Mouse (Mus musculus): ENCODE measurements around the gene Tmcc3. TPM values are rescaled to one million over a fixed set of nuclear protein-coding genes. Genes with fewer than 3 reads are reported as not detected.

Gene Tmcc3
- total RNA-seq, 2 experiments from 2014 or later = 31.7 to 31.8 TPM

- peak; percentile 22 to 39 for DNase-seq (ENCODE audit: low spot score in 2 of 2)
Measured at GRCm38 (mm10) chr10:94462386-94463064, 150.8 kb downstream of the Tmcc3 start.

- no peak for DNase-seq (ENCODE audit: low spot score in 2 of 2)
Measured at GRCm38 (mm10) chr10:94463410-94463809, 151.7 kb downstream of the Tmcc3 start.

GRCm38 (mm10) chr10:94465646-94466045, 153.9 kb downstream of the Tmcc3 start:
- no peak for DNase-seq (ENCODE audit: low spot score in 2 of 2)

GRCm38 (mm10) chr10:94466313-94466712, 154.6 kb downstream of the Tmcc3 start:
- DNase-seq (ENCODE audit: low spot score in 2 of 2) = peak; percentile 19 to 30

GRCm38 (mm10) chr10:94471487-94471886, 159.7 kb downstream of the Tmcc3 start:
- DNase-seq (ENCODE audit: low spot score in 2 of 2) = no peak

GRCm38 (mm10) chr10:94473501-94473900, 161.8 kb downstream of the Tmcc3 start:
- DNase-seq (ENCODE audit: low spot score in 2 of 2) = no peak

- DNase-seq (ENCODE audit: low spot score in 2 of 2) = no peak
Measured at GRCm38 (mm10) chr10:94474185-94474584, 162.4 kb downstream of the Tmcc3 start.

GRCm38 (mm10) chr10:94477366-94478225, 165.8 kb downstream of the Tmcc3 start:
- DNase-seq (ENCODE audit: low spot score in 2 of 2) = no peak

- no peak for DNase-seq (ENCODE audit: low spot score in 2 of 2)
Measured at GRCm38 (mm10) chr10:94479646-94480045, 167.9 kb downstream of the Tmcc3 start.

- DNase-seq (ENCODE audit: low spot score in 2 of 2) = peak in 1 of 2 experiments; percentile 26
Measured at GRCm38 (mm10) chr10:94480380-94481101, 168.8 kb downstream of the Tmcc3 start.

- DNase-seq (ENCODE audit: low spot score in 2 of 2) = no peak
Measured at GRCm38 (mm10) chr10:94481613-94482012, 169.9 kb downstream of the Tmcc3 start.

GRCm38 (mm10) chr10:94486179-94486578, 174.4 kb downstream of the Tmcc3 start:
- DNase-seq (ENCODE audit: low spot score in 2 of 2) = no peak

GRCm38 (mm10) chr10:94489509-94489908, 177.8 kb downstream of the Tmcc3 start:
- no peak for DNase-seq (ENCODE audit: low spot score in 2 of 2)

GRCm38 (mm10) chr10:94491006-94491405, 179.3 kb downstream of the Tmcc3 start:
- no peak for DNase-seq (ENCODE audit: low spot score in 2 of 2)

- peak; percentile 62 to 70 for DNase-seq (ENCODE audit: low spot score in 2 of 2)
Measured at GRCm38 (mm10) chr10:94494403-94494846, 182.7 kb downstream of the Tmcc3 start.

GRCm38 (mm10) chr10:94495496-94496235, 183.9 kb downstream of the Tmcc3 start:
- no peak for DNase-seq (ENCODE audit: low spot score in 2 of 2)

- no peak for DNase-seq (ENCODE audit: low spot score in 2 of 2)
Measured at GRCm38 (mm10) chr10:94496826-94497440, 185.2 kb downstream of the Tmcc3 start.

- DNase-seq (ENCODE audit: low spot score in 2 of 2) = no peak
Measured at GRCm38 (mm10) chr10:94500210-94500876, 188.6 kb downstream of the Tmcc3 start.

GRCm38 (mm10) chr10:94500877-94501273, 189.1 kb downstream of the Tmcc3 start:
- DNase-seq (ENCODE audit: low spot score in 2 of 2) = no peak

- DNase-seq (ENCODE audit: low spot score in 2 of 2) = no peak
Measured at GRCm38 (mm10) chr10:94501796-94502195, 190.0 kb downstream of the Tmcc3 start.

Measured in layer of hippocampus, postnatal 10 days (tissue).